Mouse (Mus musculus) kidney, postnatal 25 days (tissue): ENCODE data around the gene Pcbp1.

Experiments
- DNase-seq, 2 experiments: peaks; one replicate each; pipeline ENCODE4 v3.0.0; 2021; ENCODE audit warnings: mixed read lengths in 2 of 2

The Pcbp1 gene

DNA sequence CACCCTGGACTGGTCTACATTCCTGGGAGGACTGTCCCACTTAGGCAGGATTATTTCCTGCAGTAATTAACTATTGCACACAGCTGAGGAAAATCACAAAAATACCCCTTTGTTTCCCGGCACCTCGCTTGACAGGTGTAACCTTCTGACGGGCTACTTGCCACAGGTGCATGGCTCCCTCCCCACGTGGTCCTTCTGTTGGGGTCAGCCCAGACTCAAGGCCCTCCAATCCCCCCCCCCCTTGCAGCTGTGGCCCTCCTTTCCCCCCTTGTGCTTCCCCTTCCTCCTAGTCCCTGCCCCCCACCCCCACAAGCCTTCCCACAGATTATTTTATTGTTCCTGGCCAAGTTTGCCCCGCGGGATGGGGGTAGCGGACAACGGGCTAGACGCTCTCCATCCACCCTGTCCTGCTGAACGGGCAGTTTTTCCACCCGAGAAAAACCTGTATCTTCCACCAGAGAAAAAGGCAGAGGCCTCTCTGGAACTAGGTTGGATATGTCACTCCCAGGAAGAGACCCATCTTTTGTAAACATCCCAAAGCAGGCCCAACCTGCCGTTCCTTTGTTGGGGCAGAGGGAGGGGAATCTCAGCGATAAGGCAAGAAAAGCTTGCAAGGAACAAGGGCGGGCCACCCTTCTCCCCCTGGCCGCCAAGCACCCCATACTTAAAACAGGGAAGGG lies 2.2 kb downstream of the Pcbp1 start:
- peak in 1 of 2 experiments; percentile 54 for DNase-seq

DNA sequence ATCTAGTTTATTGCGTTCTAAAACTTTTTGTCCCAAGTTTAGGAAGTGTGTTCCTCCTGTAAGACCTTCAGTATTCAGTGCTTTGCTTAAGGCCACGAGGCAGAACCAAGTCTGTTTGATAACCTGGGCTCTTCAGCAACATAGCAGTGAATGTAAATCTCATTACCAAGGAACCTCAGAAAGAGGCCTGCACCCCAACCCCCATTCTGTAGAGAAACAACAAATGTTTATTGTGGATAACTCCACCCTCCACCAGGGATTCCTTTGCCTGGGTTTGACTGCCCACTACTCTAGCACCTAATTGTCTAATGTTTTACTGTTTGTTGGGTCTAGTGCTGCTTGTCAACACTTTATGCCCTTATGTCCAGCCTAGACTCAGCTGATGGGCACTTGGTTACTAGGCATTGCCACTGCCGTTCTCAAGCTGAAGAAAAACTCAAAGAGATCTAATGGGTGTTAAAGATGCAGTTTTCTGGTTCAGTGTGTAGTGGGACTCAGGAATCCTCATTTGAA lies 2.8 kb downstream of the Pcbp1 start:
- no peak for DNase-seq

DNA sequence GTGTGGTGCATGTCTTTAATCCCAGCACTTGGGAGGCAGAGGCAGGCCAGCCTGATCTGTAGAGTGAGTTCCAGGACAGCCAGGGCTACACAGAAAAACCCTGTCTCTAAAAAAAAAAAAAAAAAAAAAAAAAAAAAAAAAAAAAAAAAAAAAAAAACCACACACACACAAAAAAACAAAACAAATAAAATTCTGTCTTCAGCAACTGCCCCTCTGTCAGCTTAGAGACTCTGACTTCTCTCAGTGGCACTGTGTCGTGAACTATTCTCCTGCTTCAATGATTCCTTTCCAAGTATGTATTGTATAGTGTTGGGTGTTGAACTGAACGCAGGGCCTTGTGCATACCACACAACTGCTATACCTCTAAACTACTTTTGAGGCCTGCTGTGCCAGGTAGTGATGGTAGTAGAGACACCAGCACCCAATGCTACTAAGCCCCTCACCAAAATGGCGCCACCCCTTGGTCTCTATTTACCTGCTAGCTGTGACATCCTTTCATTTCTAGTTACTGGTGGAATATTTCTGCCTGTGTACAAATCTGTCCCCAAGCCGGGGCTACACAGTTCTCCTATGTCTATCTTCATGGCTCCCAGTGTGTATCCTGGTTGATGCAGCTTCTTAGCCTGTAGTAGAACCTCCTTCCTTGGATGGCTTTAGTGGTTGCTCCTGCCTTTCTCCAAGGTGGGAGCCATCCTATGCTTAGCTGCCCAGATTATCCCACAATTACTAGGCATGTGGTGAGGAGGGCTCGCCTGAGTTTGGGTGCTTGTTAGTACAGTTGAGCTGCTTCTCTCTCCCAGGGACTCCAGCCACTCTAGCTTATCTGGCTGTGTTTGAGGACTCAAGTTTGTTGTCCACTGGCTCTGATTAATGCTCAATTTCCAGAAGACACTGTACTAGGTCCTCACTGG lies 3.9 kb downstream of the Pcbp1 start:
- DNase-seq, result no peak

DNA sequence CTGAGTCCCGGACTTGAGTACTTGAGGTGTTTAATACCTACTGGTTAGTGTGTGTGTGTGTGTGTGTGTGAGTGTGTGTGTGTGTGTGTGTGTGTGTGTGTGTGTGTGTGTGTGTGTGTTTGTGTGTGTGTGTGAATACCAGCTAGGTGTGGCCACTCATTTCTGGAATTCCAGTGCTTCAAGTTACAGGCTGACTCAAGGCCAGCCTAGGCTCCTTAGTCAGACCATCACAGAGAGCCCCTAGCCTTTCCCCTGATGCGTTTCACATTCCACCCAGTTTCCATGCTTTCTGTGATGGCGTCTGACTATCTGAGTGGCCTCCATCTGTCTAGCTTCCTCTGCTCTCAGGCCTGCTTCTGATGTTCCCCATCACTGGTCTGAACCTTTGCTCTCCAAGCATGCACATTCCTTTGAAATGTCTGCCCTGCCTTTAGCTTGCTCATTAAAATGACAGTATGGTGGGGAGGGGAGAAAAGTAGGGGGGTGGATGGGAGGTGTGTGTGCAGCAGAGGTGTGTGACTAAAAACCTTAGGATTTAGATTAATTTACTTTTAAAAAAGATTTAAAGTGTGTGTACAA lies 6.3 kb downstream of the Pcbp1 start:
- peak; percentile 25 to 53 for DNase-seq

DNA sequence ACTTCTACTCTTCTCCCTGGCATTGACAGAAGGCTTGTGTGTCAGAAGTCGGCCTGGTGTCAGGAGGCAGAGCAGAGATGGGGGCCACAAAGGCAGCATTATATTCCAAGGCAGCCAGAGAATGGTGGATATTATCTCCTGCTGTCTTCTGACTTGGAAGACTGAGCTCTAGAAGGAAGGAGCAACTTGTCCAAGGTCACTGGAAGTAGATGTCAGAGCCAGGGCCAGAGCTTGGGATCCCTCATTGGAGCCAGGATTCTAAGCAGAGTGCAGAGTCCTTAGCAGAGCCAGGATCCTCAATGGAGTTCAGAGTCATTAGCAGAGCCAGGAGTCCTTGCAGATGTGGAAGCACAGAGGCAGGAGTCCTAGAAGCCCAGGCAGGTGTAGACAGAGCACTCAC lies 10.1 kb downstream of the Pcbp1 start:
- peak; percentile 71 to 85 for DNase-seq

DNA sequence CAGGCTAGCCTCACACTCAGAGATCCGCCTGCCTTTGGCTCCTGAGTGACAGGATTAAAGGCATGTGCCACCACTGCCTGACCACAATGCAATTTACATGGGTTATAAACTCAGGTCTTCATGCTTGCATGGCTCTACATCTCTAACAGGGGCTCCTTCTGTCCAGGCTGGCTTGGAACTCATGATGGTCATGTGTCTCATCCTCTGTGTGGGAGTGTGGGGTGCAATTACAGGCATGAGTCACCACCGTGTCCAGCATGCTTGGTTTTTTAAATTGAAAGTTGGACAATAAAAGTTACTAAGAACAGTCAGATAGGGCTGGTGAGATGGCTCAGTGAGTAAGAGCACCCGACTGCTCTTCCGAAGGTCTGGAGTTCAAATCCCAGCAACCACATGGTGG lies 12.8 kb downstream of the Pcbp1 start:
- peak in 1 of 2 experiments; percentile 9 for DNase-seq

DNA sequence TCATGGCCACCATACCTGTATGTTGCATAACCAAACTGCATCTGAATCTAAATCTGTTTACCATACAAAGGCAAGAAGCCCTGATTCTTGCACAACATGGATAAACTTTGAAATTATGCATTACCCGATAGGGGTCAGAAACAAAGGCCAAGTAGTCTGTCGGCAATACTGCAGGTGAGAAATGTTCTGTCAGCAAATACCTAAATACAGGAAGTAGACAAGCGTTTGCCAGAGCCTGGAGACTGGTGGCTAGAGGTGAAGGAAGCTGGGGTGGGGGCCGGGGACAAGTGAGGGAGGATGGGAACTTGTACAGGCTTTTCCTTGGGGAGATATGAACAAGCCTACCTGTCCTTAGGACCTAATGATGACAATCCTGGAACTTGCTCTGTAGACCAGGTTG lies 15.1 kb downstream of the Pcbp1 start:
- peak in 1 of 2 experiments; percentile 32 for DNase-seq

DNA sequence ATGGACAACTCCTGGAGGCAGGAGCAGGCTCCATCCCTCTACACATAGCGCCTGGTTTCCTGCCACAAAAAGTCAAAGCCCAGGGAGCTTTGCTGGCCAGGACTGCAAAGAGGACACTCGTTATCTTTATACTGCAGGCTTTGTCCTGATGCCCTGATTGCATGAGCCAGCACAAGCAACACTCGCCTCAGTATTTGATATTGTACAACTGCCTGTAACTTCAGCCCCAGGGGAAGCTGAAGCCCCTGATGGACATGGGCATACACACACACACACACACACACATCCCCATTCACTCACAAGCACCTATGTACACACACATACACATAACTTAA lies 16.3 kb downstream of the Pcbp1 start:
- no peak for DNase-seq

DNA sequence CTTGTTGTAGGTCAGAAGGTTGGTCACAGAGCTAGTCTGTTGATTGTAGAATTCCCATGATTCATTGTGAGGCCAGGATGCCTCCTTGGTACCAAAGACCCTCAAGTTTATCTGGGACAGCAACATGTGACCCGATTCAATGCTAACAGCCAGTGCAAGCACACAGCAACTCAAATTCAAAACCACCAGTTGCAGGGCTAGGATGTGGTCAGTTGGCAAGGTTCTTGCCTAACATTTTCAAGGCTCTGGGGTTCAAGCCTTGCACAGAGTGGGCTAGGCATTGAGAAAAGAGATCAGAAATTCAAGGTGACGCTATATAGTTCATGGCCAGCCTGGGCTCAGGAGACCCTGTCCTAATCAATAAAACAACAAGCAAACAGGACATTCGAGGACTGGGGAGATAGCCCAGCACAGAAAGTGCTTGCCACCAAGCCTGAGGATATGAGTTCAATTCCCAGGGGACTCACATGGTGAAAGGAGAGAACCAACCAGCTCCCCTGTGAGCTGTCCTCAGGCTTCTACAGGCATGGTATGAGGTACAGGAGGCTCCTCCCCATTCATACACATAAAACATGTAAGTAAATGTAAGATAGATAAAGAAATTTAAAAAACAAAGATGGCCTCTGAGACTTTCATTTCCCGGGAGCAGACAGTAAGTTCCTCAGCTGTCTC lies 16.8 kb downstream of the Pcbp1 start:
- DNase-seq, result no peak

DNA sequence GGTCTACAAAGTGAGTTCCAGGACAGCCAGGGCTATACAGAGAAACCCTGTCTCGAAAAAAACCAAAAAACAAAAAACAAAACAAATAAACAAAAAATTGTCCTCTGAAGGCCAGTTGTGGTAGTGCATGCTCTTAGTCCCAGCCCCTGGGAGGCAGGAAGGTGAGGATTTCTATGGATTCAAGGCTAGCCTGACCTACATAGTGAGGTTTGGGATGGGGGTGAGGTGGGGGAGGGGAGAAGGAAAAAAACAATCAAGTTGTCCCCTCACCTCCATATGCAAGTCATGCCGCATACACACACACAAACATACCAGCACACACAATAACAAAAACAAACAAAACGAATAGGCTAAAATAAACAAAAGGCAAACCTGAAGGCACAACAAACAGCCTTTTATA lies 17.4 kb downstream of the Pcbp1 start:
- no peak for DNase-seq

DNA sequence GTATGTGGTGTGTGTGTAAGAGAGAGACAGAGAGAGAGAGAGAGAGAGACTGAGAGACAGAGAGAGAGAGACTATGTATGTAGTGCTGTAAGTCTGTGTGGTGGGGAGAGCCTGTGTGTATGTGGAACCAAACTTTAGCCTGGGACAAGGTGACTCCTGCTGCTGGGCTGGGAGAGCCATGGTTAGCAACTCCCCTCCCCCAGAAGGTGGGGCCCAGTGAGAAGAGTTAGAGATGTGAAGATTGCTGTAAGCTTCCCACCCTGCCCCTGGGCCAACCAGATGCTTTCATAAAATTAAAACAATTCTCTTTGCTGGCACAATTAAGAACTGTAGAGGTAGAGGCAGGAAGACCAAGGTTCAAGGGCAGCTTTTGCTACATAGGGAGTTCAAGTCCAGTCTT lies 19.0 kb downstream of the Pcbp1 start:
- DNase-seq, result no peak

DNA sequence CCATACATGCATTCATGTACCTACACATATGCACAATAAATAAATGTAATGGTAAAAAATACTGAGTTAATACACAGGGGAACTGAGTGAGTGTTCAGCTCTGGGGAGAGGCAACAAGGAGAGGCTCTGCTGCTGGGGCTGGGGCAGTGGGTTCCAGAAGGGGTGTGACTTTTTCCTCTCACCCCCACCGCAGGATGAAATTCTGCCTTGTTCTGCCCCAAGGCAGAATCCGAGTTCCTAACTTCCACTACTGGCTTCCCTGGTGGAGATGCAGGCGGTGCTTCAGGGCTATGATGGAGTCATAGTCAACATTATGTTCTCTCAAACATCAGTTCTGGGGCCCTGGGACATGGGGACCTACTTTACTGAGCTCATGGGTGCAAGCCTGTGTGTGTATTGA lies 19.8 kb downstream of the Pcbp1 start:
- no peak for DNase-seq

DNA sequence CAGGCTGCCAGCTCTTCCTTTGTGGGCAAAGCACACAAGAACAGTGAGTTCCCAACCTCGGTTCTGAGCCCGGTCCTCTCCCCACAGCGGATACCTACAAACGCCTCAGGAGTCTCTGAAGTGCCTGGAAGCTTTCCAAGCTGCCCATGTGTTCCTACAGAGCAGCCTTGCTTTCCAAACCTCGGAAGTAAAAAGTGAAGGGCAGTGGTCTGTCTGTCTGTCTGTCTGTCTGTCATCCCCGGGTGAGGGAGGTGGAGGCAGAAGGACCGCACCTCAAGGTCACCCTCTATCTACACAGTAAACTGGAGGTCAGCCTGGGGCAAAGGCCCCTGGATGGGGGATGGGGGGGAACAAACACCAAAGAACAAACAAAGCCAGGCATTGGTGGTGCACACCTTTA lies 20.4 kb downstream of the Pcbp1 start:
- peak; percentile 52 to 63 for DNase-seq

DNA sequence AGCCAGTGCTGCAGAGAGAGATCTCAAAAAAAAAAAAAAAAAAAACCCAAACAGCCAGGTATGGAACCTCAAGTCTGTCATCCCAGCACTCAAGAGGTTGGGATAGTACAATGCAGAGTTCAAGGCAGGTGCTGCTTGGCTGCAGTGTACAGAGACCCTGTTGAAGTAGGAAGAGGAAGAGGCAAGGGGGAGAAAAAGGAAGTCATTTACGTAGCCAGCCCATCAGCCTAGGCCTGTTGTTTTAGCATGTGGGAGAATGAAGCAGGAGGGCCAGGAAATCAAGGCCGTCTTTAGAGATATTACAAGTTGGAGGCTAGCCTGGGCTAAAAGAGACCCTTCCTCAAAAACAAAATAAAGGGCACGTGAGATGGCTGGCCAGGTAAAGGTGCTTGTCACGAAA lies 22.6 kb downstream of the Pcbp1 start:
- DNase-seq, result no peak

DNA sequence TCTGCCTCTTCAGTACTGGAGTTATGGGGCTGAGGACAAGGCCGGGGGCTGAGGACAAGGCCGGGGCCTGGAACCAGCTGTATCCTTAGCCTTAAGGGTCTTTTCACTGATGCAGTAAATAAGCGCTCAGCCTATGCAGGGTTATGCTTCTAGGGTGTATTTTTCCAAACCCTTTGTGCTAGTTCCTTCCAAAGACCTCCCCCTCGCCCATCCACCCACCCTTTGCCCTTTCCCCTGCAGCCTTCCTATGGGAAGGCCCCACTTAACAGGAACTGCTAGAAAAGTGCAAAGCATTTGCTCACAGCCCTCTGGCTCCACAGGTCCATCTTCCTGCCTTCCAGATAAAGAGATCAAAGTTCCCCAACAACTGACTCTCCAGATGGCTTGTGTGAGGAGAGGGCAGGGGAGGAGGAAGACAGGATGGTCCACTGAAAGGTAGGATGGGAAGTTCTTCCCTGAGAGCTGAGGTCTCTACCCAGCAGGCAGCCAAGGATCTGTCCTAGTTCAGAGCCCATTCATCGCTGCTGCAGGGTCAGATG lies 26.5 kb downstream of the Pcbp1 start:
- no peak for DNase-seq

DNA sequence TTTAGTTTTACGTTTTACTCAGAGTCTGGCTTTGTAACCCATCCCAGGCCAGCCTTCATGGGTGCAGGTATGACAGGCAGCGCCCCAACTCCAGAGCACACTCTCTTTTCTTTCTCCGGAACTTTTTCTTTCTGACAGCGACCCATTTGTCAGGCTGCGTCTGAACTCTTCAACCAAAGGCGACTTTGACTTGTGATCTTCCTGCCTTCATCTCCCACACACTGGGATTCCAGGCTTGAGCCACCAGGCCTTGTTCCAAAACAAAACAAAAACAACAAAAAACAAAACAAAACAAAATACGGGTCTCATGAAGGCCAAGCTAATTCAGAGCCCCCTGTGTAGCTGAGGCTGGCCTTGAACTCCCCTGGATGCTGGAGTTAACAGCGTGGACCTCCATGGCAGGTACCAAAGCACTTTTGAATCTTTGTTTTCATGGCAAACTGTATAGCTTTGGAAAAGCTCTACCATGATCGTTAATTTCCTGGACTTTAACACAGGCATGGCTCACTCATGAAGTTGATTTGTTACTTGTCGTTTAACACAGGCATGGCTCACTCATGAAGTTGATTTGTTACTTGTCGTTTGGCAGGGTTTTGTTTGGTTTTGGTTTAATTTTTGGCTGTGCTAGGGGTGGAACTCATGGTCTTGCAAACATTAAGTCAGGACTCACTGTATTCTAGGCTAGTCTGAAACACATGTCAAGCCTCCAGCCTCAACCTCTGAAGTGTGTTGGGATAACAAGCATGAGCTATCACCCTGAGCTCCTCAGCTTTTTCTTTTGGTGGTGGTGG lies 28.0 kb downstream of the Pcbp1 start:
- no peak for DNase-seq

DNA sequence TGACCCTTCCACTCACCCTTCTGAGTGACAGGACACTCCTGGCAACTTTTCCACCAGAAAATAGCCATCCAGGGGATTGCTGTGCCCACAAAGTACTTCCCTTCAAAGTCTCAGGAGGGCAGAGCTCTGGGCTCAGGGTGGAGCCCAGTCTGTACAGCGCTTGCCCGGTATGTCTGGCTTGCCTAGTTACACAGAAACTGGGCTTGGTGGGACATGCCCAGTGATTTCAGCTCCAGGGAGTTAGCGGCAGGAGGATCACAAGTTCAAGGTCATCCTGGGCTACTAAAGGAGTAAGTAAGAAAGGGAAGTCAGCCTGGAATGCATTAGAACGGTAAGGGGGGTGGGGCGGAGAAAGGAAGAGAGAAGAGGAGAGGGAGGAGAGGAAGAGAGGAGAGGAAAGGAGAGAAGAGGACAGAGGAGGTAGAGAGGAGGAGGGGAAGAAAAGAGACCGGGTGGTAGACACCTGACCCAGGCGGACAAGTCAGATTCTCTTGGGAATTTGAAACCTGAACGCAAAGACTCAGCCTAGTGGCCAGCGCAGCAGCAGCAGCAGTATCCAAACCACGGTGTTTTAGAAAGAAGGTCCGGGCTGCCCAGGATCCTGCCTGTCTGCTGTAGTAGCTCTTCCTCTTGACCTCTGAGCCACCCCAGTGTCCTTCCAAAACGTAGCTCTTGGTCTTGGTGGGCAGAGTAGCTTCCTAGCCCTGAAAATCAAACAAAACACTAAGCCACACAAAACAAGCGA lies 28.9 kb downstream of the Pcbp1 start:
- DNase-seq, result peak; percentile 51 to 75

DNA sequence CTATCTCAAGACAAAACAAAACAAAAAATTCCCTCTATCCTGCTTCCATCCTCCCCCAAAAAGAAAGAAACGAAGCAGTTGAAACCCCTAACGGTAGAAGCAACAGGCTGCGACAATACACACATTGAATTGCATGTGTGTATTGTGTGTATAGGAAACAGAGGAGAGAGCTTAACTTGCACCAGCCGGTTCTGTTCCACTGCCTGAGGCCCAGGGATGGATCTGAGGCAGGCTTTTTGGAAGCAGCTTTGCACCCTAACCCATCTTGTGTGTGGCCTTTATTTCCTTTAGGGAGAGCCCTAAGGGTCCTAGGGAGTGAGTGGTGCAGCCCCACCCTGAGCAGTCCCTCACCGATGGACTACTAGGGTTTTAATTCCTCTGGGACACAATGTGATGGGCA lies 29.5 kb downstream of the Pcbp1 start:
- no peak for DNase-seq

DNA sequence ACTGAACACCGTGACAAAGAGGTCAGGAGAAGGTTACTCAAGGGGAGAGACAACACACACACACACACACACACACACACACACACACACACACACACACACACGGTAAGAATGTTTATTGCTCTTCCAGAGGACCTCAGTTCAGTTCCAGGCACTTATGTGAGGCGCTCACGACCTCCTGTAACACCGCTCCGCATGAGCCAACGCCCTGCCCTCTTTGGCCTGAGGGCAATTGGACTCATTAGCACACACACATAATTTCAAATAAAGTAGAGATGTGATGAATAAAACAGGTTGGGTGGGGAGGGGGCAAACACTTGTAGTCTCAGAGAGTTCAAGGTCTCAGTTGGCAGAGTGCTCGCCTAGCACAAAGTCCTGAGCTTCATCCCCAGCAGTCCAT lies 30.0 kb downstream of the Pcbp1 start:
- peak in 1 of 2 experiments; percentile 57 for DNase-seq

DNA sequence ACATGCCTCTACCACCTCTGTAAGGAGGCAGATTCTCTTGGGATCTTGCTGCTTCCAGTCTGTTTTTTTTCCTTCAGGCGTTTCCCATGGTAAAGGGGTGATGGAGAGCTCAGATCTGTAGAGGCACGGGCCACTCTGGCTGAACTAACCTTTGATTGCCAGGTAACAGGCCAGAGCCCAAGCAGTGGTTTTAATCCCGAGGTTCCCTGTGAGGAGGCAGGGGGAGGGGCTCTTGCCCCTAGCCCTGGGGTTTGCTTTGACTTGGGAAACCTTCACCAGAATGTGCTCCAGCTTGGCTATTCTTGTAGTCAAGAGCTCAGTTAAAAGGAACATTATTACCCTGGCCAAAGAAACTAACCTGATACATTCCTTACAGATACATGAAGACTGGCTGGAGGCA lies 30.5 kb downstream of the Pcbp1 start:
- DNase-seq, result no peak

DNA sequence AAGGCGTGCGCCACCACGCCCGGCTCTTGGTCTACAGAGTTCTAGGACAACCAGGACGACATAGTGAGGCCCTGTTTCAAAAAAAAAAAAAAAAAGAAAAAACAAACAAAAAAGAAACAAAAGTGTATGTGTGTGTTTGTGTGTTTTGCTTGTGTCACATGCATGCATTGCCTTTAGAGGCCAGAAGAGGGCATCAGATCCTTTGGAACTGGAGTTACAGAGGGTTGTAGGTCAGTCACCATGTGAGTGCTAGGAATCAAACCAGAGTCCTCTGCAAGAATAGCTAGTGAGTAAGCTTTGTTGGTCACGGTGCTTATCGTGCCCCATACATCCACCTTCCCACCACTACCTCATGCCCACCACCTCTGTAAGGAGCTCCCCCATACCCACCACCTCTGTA lies 31.4 kb downstream of the Pcbp1 start:
- no peak for DNase-seq
